Mouse (Mus musculus): ENCODE results near the gene Usp8. TPM values are rescaled to one million over a fixed set of nuclear protein-coding genes. Genes with fewer than 3 reads are reported as not detected.

Usp8 gene
- total and polyA plus RNA-seq, 3 experiments: 24.1 to 41.5 (median 24.2) TPM

DNA sequence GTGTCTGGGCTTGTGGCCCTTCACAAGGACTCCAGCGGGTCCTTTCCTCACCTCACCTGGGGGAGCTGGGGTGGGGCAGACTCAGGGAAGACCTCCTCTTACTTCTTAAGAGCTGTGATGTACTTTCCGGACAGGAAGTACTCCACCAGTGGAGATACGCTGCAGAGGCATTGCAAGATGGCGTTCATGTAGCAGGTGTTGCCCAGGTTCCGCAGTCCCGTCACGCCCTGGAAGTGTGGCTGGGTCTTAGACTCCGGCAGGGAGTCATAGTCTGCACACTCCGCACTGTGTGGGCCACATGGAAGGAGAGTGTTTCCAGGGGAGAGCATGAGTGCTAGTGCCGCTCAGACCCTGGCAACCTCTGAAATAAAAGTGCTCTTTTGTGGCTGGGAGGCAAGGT lies 73.2 kb downstream of the Usp8 start:
- TF ChIP-seq CHD2 (IDR thresholded peaks at IDR 0.05; ENCODE audit: low read length) (no peak), NRF1 (IDR thresholded peaks at IDR 0.05; ENCODE audit: low read depth, low read length) (no peak), NELFE (IDR thresholded peaks at IDR 0.05; ENCODE audit: low read depth, low read length) (no peak), USF2 (conservative IDR thresholded peaks at IDR 0.05; ENCODE audit: low read depth, low read length) (no peak), ZNF384 (IDR thresholded peaks at IDR 0.05; ENCODE audit: low read depth, low read length) (no peak), ZMIZ1 (IDR thresholded peaks at IDR 0.05; ENCODE audit: low read depth, low read length) (no peak), HCFC1 (IDR thresholded peaks at IDR 0.05; ENCODE audit: low read depth, low read length) (no peak), ELF1 (IDR thresholded peaks at IDR 0.05; ENCODE audit: low read depth, low read length) (no peak), TCF12 (IDR thresholded peaks at IDR 0.05; ENCODE audit: low read depth, low read length) (no peak), MYC (IDR thresholded peaks at IDR 0.05; ENCODE audit: low read depth, low read length) (no peak), POLR2AphosphoS2 (IDR thresholded peaks at IDR 0.05; ENCODE audit: low read depth, low read length) (no peak), JUN (IDR thresholded peaks at IDR 0.05; ENCODE audit: insufficient read depth, low read depth, low read length) (no peak), CTCF (conservative IDR thresholded peaks at IDR 0.05 in 1 of 2, IDR thresholded peaks at IDR 0.05 in 1 of 2; ENCODE audit: low read depth in 2 of 2, low read length in 2 of 2) (no peak), ETS1 (conservative IDR thresholded peaks at IDR 0.05; ENCODE audit: low read depth, low read length) (no peak), E2F4 (IDR thresholded peaks at IDR 0.05; ENCODE audit: insufficient replicate concordance, low read depth, low read length) (no peak), MAFK (IDR thresholded peaks at IDR 0.05; ENCODE audit: insufficient replicate concordance, low read length) (no peak), MAZ (IDR thresholded peaks at IDR 0.05; ENCODE audit: low read depth, low read length) (no peak), BHLHE40 (IDR thresholded peaks at IDR 0.05; ENCODE audit: low read depth, low read length) (no peak)
- Histone ChIP-seq H3K27me3 (replicated peaks) (no peaks in the 10 kb centered on the region), H3K9ac (ENCODE audit: insufficient read depth, low read depth) (no peak overlapping the region), H3K9me3 (replicated peaks; ENCODE audit: low read length) (no peaks in the 10 kb centered on the region), H3K27ac (ENCODE audit: insufficient read depth, low read depth) (no peak overlapping the region), H3K36me3 (replicated peaks in 1 of 2; ENCODE audit: control insufficient read depth in 1 of 2, insufficient read depth in 1 of 2, low read length in 1 of 2) (no peaks in the 10 kb centered on the region), H3K4me2 (ENCODE audit: insufficient read depth, low read depth, poor library complexity, severe bottlenecking) (no peak overlapping the region), H3K4me1 (ENCODE audit: control insufficient read depth in 1 of 2, insufficient read depth in 2 of 2) (peaks cover 0 to 3% of the 10 kb centered on the region in 2 experiments; a peak in 2 of 4 replicates), H3K4me3 (replicated peaks in 1 of 3; ENCODE audit: low read depth in 2 of 3, low read length in 2 of 3, poor library complexity in 1 of 3) (no peak overlapping the region), H3K79me2 (replicated peaks; ENCODE audit: control insufficient read depth, extremely low read depth, insufficient read depth, poor library complexity, severe bottlenecking) (no peaks in the 10 kb centered on the region)
- dilution Hi-C loops (cut with MboI; ENCODE audit: extremely low pct_ligation_motif_present, extremely low pct_unique_long_range_greater_than_20kb, low sequenced_read_pairs): no loop called here
- in situ Hi-C loops (cut with MboI; ENCODE audit: low pct_ligation_motif_present, low pct_unique_long_range_greater_than_20kb, low sequenced_read_pairs): loop anchor here (10.0 kb wide), 2 partner anchors 185 to 225 kb away; partner anchors contain the start of gene Ap4e1
- no peak for DNase-seq (ENCODE audit: extremely low read depth)

DNA sequence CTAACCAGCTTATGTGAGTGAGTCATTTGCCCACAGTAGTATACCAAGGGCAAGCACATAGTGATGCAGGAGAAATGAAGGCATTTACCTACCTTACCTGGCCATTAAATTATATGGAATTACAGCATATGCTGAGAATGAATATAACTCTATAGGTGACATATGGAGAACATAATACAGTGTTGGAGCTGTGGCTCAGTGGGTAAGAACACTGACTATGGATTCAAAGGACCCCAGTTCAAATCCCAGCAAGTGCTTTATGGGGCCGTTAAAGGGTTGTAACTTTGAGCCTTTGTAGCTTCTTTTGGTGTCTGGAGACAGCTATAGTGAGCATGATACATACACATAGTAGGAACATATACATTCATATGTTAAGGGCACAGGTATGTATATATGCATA lies 74.3 kb downstream of the Usp8 start:
- no peaks in the 10 kb centered on the region for H3K27me3 ChIP-seq (replicated peaks)
- H3K4me1 ChIP-seq (ENCODE audit: control insufficient read depth in 1 of 2, insufficient read depth in 2 of 2): peaks cover 0 to 3% of the 10 kb centered on the region in 2 experiments; a peak in 2 of 4 replicates
- H3K4me2 ChIP-seq (ENCODE audit: insufficient read depth, low read depth, poor library complexity, severe bottlenecking): no peak overlapping the region
- no peak overlapping the region for H3K4me3 ChIP-seq (replicated peaks in 1 of 3; ENCODE audit: low read depth in 2 of 3, low read length in 2 of 3, poor library complexity in 1 of 3)
- no peaks in the 10 kb centered on the region for H3K79me2 ChIP-seq (replicated peaks; ENCODE audit: control insufficient read depth, extremely low read depth, insufficient read depth, poor library complexity, severe bottlenecking)
- DNase-seq (ENCODE audit: extremely low read depth): no peak
- H3K9ac ChIP-seq (ENCODE audit: insufficient read depth, low read depth): no peak overlapping the region
- H3K9me3 ChIP-seq (replicated peaks; ENCODE audit: low read length): no peaks in the 10 kb centered on the region
- in situ Hi-C loops (cut with MboI; ENCODE audit: low pct_ligation_motif_present, low pct_unique_long_range_greater_than_20kb, low sequenced_read_pairs): loop anchor here (10.0 kb wide), 2 partner anchors 187 to 223 kb away; partner anchors contain the start of gene Ap4e1
- no peak overlapping the region for H3K27ac ChIP-seq (ENCODE audit: insufficient read depth, low read depth)
- no peaks in the 10 kb centered on the region for H3K36me3 ChIP-seq (replicated peaks in 1 of 2; ENCODE audit: control insufficient read depth in 1 of 2, insufficient read depth in 1 of 2, low read length in 1 of 2)
- dilution Hi-C loops (cut with MboI; ENCODE audit: extremely low pct_ligation_motif_present, extremely low pct_unique_long_range_greater_than_20kb, low sequenced_read_pairs): no loop called here
- TF ChIP-seq TBP (conservative IDR thresholded peaks at IDR 0.05; ENCODE audit: low read depth, low read length) (peak; percentile 91), HCFC1 (IDR thresholded peaks at IDR 0.05; ENCODE audit: low read depth, low read length) (no peak)

Measured in CH12.LX (cell line).